Mouse (Mus musculus) brain, embryonic 14.5 days (tissue): Measurements from ENCODE around the gene Wdr60. TPM values are rescaled to one million over a fixed set of nuclear protein-coding genes. Genes with fewer than 3 reads are reported as not detected.

Experiments used
- DNase-seq: peaks from one replicate; pipeline ENCODE4 v3.0.0-alpha.2; 2011; ENCODE audit warnings: low read depth
- CTCF ChIP-seq: fragments of 200-500 bp; IDR thresholded peaks from 2 replicates; pipeline ENCODE4 v1.5.1; 2012; ENCODE audit warnings: inconsistent platforms, mild to moderate bottlenecking, moderate library complexity, borderline replicate concordance; ENCODE audit not compliant: insufficient read depth, insufficient read length; ENCODE audit errors: extremely low read depth
- POLR2A ChIP-seq: fragments of 200-500 bp; IDR thresholded peaks from 2 replicates; pipeline ENCODE4 v1.6.1; 2012; ENCODE audit warnings: mild to moderate bottlenecking, inconsistent platforms, borderline replicate concordance; ENCODE audit not compliant: poor library complexity, insufficient read depth, insufficient read length, severe bottlenecking; ENCODE audit errors: extremely low read depth
- polyA plus RNA-seq: library from polyadenylated mRNA; depleted of rRNA; stranded (reverse); fragments of >200 nt; gene quantifications from 2 replicates; pipeline ENCODE4 v1.2.3, GENCODE M21; 2012; rRNA removed

Gene Wdr60
- polyA plus RNA-seq, result 12.7 and 15.8 TPM in 2 replicates

DNA sequence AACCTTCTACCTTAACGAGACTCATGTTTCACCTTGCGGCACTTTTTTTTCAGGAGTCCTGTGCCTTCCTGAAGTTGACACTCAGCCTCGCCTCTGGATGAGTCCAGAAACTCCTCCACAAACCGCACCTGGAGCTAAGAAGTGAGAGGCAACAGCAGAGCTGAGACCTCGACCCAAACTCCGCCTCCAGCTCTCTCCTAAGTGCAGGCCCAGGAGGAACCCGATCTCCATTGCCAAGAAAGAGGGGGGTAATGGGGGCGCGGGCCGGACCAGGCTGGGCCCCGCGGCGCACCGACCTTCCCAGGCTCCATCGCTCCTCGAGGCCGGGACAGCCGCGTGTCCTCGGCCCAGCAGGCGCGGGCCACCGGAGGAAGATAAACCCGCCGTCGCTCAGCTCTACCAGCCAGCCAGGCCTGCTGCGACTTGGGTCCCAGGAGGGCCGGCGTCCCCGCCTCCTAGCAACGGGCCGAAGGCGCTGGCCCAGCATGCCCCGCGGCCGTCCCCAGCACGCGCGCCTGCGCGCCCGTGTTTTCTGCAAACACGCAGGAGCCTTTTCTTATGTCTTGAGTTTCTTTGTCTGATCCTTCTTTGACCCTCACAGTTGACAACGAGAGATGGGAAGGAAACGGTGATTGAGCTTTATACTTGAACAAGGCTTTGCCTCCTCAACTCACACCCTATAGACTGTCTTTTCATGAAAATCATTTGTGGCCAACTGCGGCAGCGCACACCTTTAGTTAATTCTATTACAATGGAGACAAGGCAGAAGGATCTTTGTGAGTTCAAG lies at the start of gene Wdr60:
Gene Wdr60, minus strand, starts transcription at position 468 of the 787 bp plus-strand sequence.
- no peak for TF ChIP-seq CTCF
- TF ChIP-seq POLR2A, result peak; percentile 78
- peak; percentile 96 for DNase-seq

DNA sequence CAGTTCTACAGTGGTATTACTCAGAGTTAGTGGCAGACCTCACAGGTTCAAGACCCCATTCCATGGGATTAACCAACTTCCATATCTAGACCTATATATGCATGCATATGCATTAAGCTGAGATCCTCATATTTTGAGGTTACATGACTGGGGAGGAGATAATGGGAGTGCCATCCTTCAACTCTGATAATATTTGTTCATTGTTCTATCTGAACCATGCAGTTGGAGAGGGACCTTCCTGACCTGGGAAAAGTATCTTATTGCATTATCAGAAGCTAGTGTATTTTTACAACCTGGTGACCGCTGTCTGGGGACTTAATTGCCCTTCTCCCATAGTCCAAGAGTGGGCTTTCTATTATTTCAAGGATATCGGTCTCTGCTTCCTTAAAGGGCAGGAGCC lies 45.8 kb upstream of the Wdr60 start:
- DNase-seq, result no peak
- TF ChIP-seq CTCF, result no peak
- TF ChIP-seq POLR2A, result no peak

DNA sequence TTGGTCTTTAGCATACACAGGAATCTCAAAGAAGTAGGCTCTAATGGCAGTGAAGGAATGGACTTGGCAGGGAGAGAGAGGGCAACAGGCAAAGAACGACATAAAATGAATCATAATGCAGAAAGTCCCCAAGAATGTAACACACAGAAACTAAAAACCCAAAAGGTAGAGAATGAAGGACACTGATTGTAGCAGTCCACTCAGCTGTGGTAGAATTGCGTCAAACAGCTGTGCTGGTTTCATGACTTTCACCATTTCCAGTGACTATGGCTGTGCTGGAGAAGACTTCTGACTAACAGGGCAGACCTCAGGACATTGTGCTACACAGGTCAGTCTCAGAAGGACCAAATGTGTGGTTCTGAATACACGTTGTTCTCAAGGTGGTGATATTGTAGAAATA lies 45.0 kb upstream of the Wdr60 start:
- no peak for DNase-seq
- TF ChIP-seq POLR2A, result no peak
- TF ChIP-seq CTCF, result no peak

DNA sequence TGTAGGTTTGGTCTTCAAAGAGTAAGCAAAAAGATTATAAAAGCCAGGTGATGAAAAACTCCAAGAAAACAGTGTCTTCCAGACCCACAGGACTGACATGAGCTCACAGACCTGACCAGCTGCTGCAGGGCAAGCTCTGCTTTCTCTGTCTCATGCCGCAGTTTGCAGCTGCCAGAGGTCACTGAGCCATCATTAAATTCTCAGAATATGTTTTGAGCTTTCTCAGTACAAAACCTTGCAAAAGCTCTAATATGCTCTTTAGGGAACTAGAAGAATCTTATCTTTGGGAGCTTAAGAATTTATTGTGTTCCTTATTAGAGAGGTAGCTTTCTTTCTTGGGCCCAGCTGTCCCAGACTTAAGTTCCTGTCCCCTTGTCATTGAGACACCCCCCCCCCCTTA lies 43.2 kb upstream of the Wdr60 start:
- no peak for DNase-seq
- TF ChIP-seq CTCF (no peak), POLR2A (no peak)

DNA sequence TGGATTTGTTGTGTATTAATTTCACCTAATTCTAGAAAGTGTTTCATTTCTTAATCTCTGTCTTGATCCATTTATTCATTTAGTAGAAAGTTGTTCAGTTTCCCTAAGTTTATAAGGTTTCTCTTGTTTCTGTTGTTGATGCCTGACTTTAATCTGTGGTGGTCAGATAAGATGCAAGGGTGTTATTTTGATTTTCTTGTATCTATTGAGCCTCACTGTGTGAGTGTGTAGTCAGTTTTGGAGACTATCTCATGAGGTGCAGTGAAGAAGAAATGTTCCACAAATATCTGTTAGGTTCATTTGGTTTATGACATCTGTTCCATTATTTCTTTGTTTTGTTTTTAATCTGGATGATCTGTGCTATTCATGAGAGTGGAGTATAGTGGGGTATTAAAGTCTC lies 39.4 kb upstream of the Wdr60 start:
- DNase-seq, result no peak
- TF ChIP-seq CTCF (no peak), POLR2A (no peak)

DNA sequence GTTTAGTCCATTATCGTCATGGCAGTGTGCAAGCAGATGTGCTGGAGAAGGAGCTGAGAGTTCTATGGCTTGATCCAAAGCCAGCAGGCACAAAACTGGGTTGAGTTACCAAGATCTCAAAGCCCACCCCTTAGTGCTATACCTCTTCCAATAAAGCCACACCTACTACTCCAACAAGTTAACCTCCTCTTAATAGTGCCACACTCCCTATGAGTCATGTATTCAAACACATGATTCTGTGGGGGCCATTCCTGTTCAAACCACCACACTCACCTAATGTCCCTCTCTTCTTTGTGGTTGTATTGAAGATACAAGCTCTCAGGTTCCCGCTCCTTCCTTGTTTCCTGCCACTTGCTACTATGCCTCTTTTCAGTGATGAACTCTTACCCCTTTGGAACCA lies 37.1 kb upstream of the Wdr60 start:
- no peak for TF ChIP-seq CTCF
- no peak for TF ChIP-seq POLR2A

DNA sequence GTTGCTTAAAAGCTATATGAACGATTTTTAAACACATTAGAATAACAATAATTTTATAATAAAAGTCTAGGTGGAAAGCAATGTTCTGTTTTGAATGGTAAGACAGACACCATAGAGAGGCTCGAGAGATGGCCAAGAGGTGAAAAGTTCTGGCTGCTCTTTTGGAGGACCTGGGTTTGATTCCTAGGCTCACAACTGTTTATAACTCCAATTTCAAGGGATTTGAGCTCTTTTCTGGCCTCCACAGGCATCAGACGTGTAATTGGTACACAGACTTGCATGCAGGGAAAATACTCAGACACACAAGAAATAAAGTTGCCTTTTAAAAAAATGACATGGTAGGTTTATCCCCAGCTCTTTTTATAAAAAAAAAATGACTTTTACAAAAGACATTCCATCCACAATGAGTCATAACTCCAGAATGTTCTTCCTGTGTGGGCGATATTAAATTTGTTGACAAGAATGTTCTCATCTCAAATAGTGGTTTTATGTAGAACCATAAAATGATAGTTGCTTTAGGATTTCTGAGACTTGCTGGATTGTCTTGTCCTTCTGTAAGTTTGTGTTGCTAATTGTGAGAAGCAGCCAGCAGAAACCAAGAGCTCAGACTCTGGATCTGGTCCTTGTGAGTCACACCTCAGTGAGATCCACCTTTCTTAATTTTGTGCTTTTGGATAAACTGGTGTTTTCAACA lies 30.9 kb upstream of the Wdr60 start:
- DNase-seq, result no peak
- TF ChIP-seq POLR2A, result no peak
- TF ChIP-seq CTCF, result no peak

More for the DNA sequence above, 37.1 kb upstream of the Wdr60 start:
- no peak for DNase-seq

DNA sequence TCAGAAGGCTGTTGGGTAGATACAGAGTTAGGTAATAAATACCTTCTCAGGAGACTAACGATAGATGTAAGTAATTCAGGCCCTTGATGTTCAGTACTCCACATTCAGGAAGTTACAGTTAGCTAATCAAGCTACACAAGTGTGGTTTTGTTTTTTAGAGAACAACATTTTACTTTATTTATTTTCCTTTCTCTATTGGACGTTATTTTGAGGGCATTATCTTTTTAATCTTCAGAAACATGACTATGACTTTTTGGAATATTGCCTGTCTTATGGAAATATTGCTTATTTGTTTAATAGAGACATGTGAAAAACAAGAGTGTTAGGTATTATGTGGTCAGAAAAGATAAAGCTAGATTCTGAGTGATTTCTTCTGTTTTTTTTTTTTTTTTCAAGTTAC lies 30.4 kb upstream of the Wdr60 start:
- TF ChIP-seq CTCF (no peak), POLR2A (no peak)
- no peak for DNase-seq

DNA sequence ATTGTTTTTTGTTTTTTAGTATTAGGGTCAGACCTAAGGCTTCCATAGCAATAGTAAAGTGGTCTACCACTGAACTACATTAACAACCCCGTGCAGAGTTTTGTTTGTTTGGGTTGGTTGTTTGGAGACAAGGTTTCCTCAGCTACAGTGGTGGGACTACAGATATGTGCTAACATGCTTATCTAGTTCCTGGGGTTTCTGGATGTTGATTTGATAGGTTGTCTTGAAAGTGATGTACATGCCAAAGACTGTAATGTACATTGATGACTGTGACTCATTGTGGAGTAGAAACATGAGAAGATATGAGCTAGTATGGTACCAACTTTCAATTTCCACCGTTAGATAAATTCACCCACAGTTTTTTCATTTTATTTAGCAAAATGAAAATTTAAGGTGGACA lies 20.7 kb upstream of the Wdr60 start:
- TF ChIP-seq CTCF, result no peak
- TF ChIP-seq POLR2A, result no peak
- DNase-seq, result no peak

DNA sequence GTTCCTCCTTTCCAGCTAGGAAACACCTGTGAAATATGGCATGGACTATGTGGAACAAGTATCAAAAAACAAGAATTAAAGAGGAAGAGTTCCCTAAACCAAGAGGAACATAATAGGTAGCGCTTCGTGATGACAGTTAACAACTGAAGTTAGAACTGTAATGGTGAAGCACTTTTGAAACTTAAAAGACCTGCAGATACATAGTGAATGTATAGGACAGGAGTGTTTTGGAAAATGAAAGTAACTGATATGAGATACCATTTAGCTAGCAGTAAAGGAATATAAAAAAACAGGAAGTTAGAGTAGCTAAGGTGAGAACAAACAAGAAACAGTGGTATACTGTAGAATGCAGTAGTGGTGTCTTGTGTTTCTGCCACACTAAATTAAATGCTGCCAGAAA lies 20.0 kb upstream of the Wdr60 start:
- no peak for DNase-seq
- TF ChIP-seq CTCF, result no peak
- TF ChIP-seq POLR2A, result no peak

DNA sequence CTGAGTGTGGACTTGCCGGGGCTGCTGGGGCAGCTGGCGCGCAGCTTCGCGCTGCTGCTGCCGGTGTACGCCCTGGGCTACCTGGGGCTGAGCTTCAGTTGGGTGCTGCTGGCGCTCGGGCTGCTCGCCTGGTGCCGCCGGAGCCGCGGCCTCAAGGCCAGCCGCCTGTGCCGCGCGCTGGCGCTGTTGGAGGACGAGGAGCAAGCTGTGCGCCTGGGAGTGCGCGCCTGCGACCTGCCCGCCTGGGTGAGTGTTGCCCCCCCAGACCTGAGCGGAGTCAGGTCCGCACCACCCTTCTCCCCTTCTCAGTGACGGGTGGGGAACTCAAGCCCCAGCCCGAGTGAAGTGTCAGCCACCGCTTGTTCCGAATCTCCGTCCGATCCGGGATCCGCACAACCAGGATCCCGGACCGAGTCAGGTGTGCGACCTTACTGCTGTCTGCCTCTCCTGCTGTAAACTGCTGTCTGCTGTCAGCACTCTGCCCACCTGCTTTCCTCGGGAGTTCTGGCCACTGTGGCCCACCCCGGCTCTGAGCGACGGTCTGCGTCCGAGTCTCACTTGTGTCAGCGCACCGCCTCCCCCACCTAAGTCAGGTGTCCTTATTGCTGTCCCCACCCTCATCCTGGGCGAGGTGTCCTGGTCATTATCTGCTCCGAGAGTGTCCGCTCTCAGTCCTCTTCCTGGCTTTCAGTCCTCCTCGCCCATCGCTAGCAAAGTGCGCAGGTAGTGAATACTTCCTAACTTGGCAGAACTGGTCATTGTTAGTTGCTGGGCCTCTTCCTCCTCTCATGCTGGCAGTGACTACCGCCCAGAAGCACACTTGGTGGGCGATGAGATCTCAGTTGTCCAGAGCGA lies 18.8 kb upstream of the Wdr60 start:
- DNase-seq, result peak; percentile 31
- TF ChIP-seq POLR2A, result no peak
- no peak for TF ChIP-seq CTCF
